In genomic region chr13:89029817-89030539, GRCm38 (mm10) we compare ENCODE assay signal across 8 mouse cellular contexts.
A peak's percentile ranks its signal among the peaks of the same experiment; 100 is the strongest.
DNase-seq lines count a peak whose midpoint lies in the region; ATAC-seq and TF ChIP-seq lines count a peak whose summit lies in the region.

No protein-coding gene starts in this region.

- H3K27me3 ChIP-seq in hindbrain, embryonic 11.5 days (ENCODE audit: control insufficient read depth, insufficient read depth, low read length), result no peaks in the 10 kb centered on the region
- no peaks in the 10 kb centered on the region for H3K27me3 ChIP-seq in midbrain, embryonic 13.5 days
- H3K27me3 ChIP-seq in liver, embryonic 12.5 days (replicated peaks), result no peaks in the 10 kb centered on the region

- 43% methylated on average over 3 of the region's 3 CpGs for WGBS in lung, adult 2 months
- 35% methylated on average over 3 of the region's 3 CpGs for WGBS in hindbrain, embryonic 11.5 days
- WGBS in midbrain, embryonic 13.5 days, result 30% methylated on average over 3 of the region's 3 CpGs
- 48% methylated on average over 3 of the region's 3 CpGs for whole genome bisulfite sequencing in liver, embryonic 12.5 days (ENCODE audit: insufficient replicate concordance)

- no peak overlapping the region for H3K27ac ChIP-seq in hindbrain, embryonic 11.5 days (ENCODE audit: low read depth, low read length)
- no peak overlapping the region for H3K27ac ChIP-seq in midbrain, embryonic 13.5 days
- H3K27ac ChIP-seq in liver, embryonic 12.5 days, result no peak overlapping the region

- no peaks in the 10 kb centered on the region for H3K4me1 ChIP-seq in lung, adult 2 months (ENCODE audit: control insufficient read depth, insufficient read depth, low read length)
- H3K4me1 ChIP-seq in hindbrain, embryonic 11.5 days (replicated peaks; ENCODE audit: control insufficient read depth, insufficient read depth, low read length), result no peaks in the 10 kb centered on the region
- peaks cover 6% of the 10 kb centered on the region for H3K4me1 ChIP-seq in midbrain, embryonic 13.5 days (replicated peaks)
- no peaks in the 10 kb centered on the region for H3K4me1 ChIP-seq in liver, embryonic 12.5 days

- no peak for TF ChIP-seq POLR2A in lung, adult 2 months (IDR thresholded peaks at IDR 0.05; ENCODE audit: borderline replicate concordance, extremely low read depth, low read depth, low read length)

- no peaks in the 10 kb centered on the region for H3K36me3 ChIP-seq in hindbrain, embryonic 11.5 days (ENCODE audit: control insufficient read depth, insufficient read depth, low read length)
- H3K36me3 ChIP-seq in midbrain, embryonic 13.5 days, result no peaks in the 10 kb centered on the region
- no peaks in the 10 kb centered on the region for H3K36me3 ChIP-seq in liver, embryonic 12.5 days

- ATAC-seq in hindbrain, embryonic 11.5 days (ENCODE audit: low FRiP score), result peak; percentile 80
- ATAC-seq in midbrain, embryonic 13.5 days, result peak; percentile 68
- no peak for ATAC-seq in liver, embryonic 12.5 days

- H3K9ac ChIP-seq in hindbrain, embryonic 11.5 days (ENCODE audit: low read depth, low read length), result no peak overlapping the region
- H3K9ac ChIP-seq in midbrain, embryonic 13.5 days (replicated peaks), result no peak overlapping the region
- H3K9ac ChIP-seq in liver, embryonic 12.5 days, result no peak overlapping the region

- H3K9me3 ChIP-seq in hindbrain, embryonic 11.5 days (ENCODE audit: control insufficient read depth, low read length), result no peaks in the 10 kb centered on the region
- H3K9me3 ChIP-seq in midbrain, embryonic 13.5 days, result no peaks in the 10 kb centered on the region
- no peaks in the 10 kb centered on the region for H3K9me3 ChIP-seq in liver, embryonic 12.5 days (replicated peaks)

- no peak for TF ChIP-seq CTCF in lung, adult 2 months (IDR thresholded peaks at IDR 0.05; ENCODE audit: insufficient read depth, low read length)

- no peak overlapping the region for H3K4me3 ChIP-seq in lung, adult 2 months (replicated peaks; ENCODE audit: extremely low read depth, low read depth, low read length)
- H3K4me3 ChIP-seq in hindbrain, embryonic 11.5 days (ENCODE audit: low read depth, low read length), result no peak overlapping the region
- no peak overlapping the region for H3K4me3 ChIP-seq in midbrain, embryonic 13.5 days (replicated peaks)
- no peak overlapping the region for H3K4me3 ChIP-seq in liver, embryonic 12.5 days

- DNase-seq in lung, adult 18-20 months, result peak; percentile 4 to 8
- no peak for DNase-seq in lung, adult 2 months
- DNase-seq in embryo, embryonic 11 days, result peak; percentile 47
- peak; percentile 19 for DNase-seq in hindbrain, embryonic 11.5 days (ENCODE audit: low spot score)
- DNase-seq in spleen, postnatal 14 days (ENCODE audit: low spot score in 2 of 2), result no peak
- DNase-seq in spleen, postnatal 10 days (ENCODE audit: low spot score in 2 of 2), result no peak

- no peak overlapping the region for H3K4me2 ChIP-seq in hindbrain, embryonic 11.5 days (replicated peaks; ENCODE audit: low read depth, low read length)
- no peak overlapping the region for H3K4me2 ChIP-seq in midbrain, embryonic 13.5 days (replicated peaks)
- no peak overlapping the region for H3K4me2 ChIP-seq in liver, embryonic 12.5 days

Comparison
In these comparisons a context has a peak if more than half of its experiments do, and no peak if none do; other contexts are left out.
1. DNase-seq: peak in lung, adult 18-20 months (2 of 2), embryo, embryonic 11 days (single experiment) and hindbrain, embryonic 11.5 days (single experiment); none in lung, adult 2 months (single experiment), spleen, postnatal 14 days (0 of 2) and spleen, postnatal 10 days (0 of 2).